Mouse (Mus musculus) heart, postnatal 4 days (tissue): ENCODE data around the gene Gm17545. TPM values are rescaled to one million over a fixed set of nuclear protein-coding genes. Genes with fewer than 3 reads are reported as not detected.

ENCODE experiments used
- DNase-seq: peaks from one replicate; pipeline ENCODE4 v3.0.0; 2021
- total RNA-seq, 2 experiments: library from RNA; stranded (reverse); gene quantifications; 2 replicates each; pipeline ENCODE4 v1.2.3; 2021

Gene Gm17545
- total RNA-seq, 2 experiments from 2014 or later: not detected

GRCm38 (mm10) chr9:22445123-22445522 is 9.0 kb upstream of the Gm17545 start:
- DNase-seq: no peak

GRCm38 (mm10) chr9:22447213-22447612 is 6.9 kb upstream of the Gm17545 start:
- no peak for DNase-seq

GRCm38 (mm10) chr9:22448420-22448819 is 5.7 kb upstream of the Gm17545 start:
- DNase-seq: no peak

DNA sequence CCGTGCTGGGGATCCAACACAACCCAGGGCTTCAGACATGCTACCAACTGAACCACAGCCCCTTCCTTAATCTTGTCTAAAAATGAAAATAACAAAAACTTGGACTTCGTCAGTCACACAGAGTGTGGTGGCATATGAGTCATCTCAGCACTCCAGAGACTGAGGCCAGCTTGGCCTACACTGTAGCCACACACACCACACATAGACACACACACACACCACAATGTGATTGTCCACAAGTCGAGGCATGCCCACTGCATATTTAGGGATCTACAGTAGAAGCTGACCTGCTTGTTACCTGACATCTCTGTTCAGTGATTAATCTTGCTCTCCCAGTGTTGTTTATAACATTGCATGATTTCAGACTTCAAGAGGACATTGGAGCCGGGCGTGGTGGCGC is 4.9 kb upstream of the Gm17545 start:
- no peak for DNase-seq

DNA sequence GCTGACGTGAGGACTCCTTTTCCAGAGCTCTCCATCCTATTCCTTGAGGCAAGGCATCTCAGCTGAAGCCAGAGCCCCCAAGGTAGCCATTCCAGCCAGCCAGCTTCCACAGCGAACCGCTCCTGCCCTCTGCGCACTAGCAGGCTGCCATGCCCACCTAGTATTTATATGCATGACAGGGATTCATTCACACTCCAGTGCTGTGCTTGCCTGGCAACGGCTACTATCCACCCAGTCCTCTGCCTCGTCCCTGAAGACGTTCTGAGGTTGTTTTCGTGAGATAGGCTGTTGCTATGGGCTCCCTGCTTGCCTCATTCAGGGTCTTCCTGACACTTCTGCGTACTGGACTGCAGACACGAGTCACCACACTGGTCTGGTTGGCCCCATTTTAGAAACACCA is 1.4 kb upstream of the Gm17545 start:
- no peak for DNase-seq

GRCm38 (mm10) chr9:22453501-22453924 is 577 bp upstream of the Gm17545 start:
- DNase-seq: no peak

DNA sequence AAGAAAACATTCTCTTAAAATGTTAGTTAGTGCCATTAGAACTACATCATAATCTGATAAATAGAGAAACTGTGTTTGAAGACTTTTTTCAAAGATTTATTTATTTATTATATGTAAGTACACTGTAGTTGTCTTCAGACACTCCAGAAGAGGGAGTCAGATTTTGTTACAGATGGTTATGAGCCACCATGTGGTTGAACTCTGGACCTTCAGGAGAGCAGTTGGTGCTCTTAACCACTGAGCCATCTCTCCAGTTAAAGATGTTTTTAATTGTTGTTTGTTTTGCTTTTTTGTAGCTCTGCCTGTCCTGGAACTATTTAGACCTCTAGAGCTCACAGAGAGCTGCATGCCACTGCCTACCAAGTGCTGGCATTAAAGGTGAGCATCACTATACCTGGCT is 951 bp downstream of the Gm17545 start:
- DNase-seq: no peak

GRCm38 (mm10) chr9:22457142-22457835 is 3.2 kb downstream of the Gm17545 start:
- DNase-seq: peak; percentile 14

GRCm38 (mm10) chr9:22461946-22462345 is 7.9 kb downstream of the Gm17545 start:
- DNase-seq: no peak

- no peak for DNase-seq
These were observed 12.1 kb downstream of the Gm17545 start for GRCm38 (mm10) chr9:22466212-22466611.

DNA sequence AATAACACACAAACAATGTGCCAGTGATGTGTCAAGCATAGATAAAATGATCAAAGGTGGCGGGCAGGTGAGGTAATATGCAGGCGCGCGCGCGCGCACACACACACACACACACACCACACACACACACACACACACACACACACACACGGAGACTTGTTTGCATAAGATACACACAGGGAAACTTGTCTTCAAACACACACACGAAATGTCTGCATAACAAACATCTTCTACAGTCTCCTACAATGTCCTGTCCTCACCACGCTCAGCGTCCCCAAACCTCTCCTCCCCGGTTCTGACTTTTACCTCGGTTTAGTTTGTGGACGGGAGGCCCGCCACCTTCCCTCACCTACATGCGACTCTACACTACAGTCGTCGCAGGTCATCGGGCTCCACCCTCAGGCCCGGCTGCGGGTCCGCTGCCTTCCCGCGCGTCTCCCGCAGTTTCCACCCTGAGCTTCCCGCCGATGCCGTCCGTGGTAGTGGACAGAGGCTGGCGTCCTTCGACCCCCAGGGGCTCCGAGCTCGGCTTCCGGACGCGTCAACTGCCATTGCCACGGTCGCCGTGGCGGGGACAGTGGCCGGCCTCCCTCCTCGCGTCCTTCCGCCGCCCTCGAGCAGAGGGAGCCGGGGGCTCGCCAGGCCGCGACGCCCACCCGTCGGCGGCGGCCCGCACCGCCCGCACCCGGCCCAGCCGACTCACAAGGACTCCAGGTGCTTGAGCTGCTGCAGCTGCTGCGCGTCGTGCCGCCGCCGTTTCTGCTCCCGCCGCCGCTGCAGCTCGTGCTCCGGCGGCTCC is 13.5 kb downstream of the Gm17545 start:
- peak; percentile 54 for DNase-seq

DNA sequence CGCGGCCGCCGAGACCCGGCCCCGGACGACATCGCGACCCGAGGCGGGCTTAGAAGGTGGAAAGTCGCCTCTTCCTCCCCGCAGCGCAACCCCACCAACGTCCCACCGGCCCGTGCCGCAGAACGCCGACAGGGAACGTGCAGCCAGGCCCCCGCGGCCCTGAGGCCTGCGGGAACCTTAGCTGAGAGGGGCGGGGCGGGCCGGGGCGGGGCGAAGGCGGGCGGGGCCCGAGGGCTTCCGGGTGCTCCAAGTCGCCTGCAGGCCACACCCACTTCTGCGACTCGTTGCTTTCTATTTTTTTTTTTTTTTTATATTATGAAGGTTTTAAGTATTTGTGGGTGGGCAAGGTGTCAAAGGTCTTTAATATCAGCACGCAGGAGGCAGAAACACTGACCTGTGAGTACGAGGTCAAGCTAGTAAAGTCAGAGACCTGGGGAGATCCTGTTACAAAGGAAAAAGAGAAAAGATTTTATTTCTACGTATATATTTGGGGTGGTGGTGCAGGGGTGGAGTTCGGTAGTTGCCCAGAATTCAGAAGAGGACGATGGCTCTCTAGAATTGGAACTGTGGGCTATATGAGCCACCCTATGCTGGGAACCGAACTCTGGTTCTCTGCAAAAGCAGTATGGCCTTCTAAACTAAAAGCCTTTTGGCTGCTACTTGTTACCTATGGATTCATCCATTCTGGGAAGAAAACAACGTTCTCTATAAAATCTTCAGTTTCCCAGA is 14.2 kb downstream of the Gm17545 start:
- peak; percentile 72 for DNase-seq

DNA sequence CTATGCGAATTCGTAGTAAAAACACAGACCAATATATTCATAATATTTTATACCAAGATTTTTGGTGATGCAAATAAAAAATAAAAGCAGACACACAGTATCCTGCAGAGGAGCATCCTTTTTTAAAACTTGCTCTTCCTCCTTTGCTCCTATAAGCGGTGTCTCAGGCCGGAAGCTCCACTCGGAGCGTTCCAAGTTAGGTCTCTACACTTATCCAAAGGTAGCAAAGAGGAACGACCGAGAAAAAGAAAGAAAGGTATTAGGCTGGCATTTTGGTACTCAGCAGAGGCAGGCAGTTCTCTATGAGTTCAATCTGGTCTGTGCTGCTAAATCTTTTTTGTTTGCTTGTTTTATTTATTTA is 14.8 kb downstream of the Gm17545 start:
- no peak for DNase-seq

DNA sequence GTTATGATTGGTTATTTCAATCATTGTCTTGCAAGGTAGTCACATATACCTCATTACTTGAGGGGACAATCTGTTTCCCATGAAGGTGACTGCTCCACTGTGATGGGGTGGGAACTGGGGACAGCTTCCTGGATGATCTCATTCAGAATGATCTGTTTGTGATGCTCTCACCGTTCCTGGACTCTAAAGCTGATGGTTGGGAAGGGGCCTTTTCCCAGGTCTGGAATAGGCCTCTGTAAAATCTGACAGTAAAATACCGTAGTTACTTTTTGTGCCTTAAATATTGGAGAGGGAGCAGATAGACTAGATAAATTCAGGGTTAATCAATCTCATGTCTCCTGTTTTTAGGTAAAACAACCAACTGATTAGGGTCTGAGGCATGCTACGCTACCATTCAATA is 15.6 kb downstream of the Gm17545 start, which contains the start of gene Rp9:
TSS of gene Rp9 (minus strand) at position 101 of the 400 bp plus-strand sequence.
- DNase-seq: no peak

- peak; percentile 91 for DNase-seq
These were observed 21.4 kb downstream of the Gm17545 start, which contains the start of gene Bbs9 for GRCm38 (mm10) chr9:22475424-22475868. Gene Bbs9 (plus strand): TSS chr9:22475715.

GRCm38 (mm10) chr9:22476265-22476664 is 22.2 kb downstream of the Gm17545 start:
- DNase-seq: no peak

DNA sequence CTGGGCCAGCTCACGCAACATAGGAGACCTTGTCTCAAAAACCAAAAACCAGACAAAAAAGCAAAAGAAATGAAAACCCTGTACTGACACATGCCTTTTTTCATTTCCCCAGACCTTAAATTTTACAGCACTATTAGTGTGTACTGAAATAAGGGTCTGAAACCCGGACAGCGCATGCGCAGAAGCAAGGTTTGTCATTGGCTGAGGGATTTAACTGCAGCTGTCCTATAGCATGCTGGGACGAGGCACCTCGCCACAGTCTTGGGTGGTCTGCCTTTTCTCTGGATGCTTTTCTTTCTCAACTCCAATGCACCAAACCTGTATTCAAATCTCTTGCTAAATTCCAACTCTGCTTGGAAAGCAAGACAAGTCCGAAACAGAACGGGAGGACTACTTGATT is 24.9 kb downstream of the Gm17545 start:
- DNase-seq: no peak

- no peak for DNase-seq
These were observed 29.9 kb downstream of the Gm17545 start for GRCm38 (mm10) chr9:22483866-22484561.

GRCm38 (mm10) chr9:22484562-22485308 is 30.6 kb downstream of the Gm17545 start:
- no peak for DNase-seq

DNA sequence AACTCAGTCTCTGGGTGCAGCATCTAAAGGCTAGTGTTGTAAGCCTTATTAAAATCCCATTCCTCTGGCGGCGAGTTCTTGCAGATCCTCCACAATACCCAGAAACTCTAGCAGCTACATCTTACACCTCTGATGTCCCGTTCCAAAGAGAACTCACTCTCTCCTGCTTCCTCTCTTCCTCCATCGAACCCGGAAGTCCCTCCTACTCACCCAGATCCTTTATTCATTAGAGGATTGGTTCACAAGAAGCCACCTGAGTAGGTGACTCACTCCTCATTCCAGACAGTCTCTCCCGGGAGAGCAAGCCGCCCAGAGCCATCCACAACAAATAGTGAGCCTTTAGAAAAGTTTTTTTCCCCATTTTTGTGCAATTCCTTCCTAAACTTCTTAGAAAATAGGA is 32.1 kb downstream of the Gm17545 start:
- no peak for DNase-seq

DNA sequence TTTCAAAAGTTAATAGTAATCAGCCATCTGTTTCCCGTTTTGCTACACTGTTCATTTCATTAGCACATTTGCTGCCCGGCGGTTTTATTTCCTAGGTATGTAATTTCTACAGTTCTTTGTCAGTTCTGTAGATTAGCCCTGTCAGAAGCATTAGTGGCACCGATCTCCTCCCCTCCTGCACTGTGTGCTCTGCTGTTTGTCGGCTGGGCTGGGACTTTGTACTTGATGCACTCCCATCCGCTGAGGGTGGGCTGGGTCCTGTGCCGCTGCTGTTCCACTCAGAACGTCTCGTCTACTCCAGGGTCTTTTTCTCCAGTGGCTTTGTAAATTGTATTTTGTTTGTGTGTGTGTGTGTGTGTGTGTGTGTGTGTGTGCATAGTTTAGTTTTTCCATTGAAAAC is 34.9 kb downstream of the Gm17545 start:
- no peak for DNase-seq
